Mouse (Mus musculus): ENCODE measurements at regions not wholly inside any gene's neighbourhood (a gene's known extent, or its start where the extent isn't known, plus 50 kb on each side); places are given as distances from the start of the nearest gene placed in this dataset.

DNA sequence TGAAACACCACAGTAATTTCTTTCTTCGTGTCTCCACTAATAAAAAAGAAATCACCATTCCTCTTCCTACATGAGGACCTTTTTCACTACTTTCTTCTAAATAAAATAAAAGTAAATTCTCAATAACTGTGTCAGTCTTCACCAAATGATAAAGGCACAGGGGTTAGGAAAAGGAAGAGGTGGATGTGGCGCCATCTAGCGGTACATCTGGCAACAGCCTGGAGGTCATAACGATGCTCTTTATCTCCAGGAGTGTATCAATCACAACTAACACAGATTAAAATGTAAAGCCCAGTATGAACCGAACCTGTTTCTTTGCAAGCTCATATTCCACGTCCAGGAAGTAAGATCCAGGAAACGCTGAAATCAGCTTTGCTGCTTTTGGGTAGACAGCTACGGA is 793.0 kb downstream of the Gm7489 start:
- DNase-seq = peak; percentile 27
- intact Hi-C loops (cut with DNase I; ENCODE audit: low total_unique reads) = no loop called here

Measured in gastrocnemius, postnatal 14 days (tissue).